Mouse (Mus musculus): Measurements from ENCODE around the gene Gm7138. TPM values are rescaled to one million over a fixed set of nuclear protein-coding genes. Genes with fewer than 3 reads are reported as not detected.

Gene Gm7138
- not detected in 2 replicates for polyA plus RNA-seq (2012; rRNA removed)

GRCm38 (mm10) chr10:77776844-77777243 is at the start of gene Gm7138:
Gene Gm7138 (minus strand): TSS chr10:77776944.

GRCm38 (mm10) chr10:77814382-77814781 is 37.6 kb upstream of the Gm7138 start, which contains the start of gene Gm2696:
Gene Gm2696 (plus strand): TSS chr10:77814682.

GRCm38 (mm10) chr10:77811743-77812142 is 35.0 kb upstream of the Gm7138 start, which contains the start of gene Gm9507:
Gene Gm9507 (minus strand): TSS chr10:77811843.

GRCm38 (mm10) chr10:77798921-77799508 is 22.3 kb upstream of the Gm7138 start, which contains the start of gene Gm19668:
Gene Gm19668 (minus strand): TSS chr10:77799133.

GRCm38 (mm10) chr10:77794976-77795375 is 18.2 kb upstream of the Gm7138 start, which contains the start of gene Gm9639:
Gene Gm9639 (minus strand): TSS chr10:77795076.

GRCm38 (mm10) chr10:77787876-77788275 is 11.1 kb upstream of the Gm7138 start, which contains the start of gene Gm7137:
Gene Gm7137 (minus strand): TSS chr10:77788200.

GRCm38 (mm10) chr10:77782442-77782841 is 5.7 kb upstream of the Gm7138 start, which contains the start of gene Gm3250:
Gene Gm3250 (minus strand): TSS chr10:77782542.

GRCm38 (mm10) chr10:77771225-77771624 is 5.5 kb downstream of the Gm7138 start, which contains the start of gene Gm3238:
Gene Gm3238 (minus strand): TSS chr10:77771325.

GRCm38 (mm10) chr10:77759582-77759981 is 17.2 kb downstream of the Gm7138 start, which contains the start of gene Gm3233:
Gene Gm3233 (minus strand): TSS chr10:77759682.

GRCm38 (mm10) chr10:77751254-77751653 is 25.5 kb downstream of the Gm7138 start, which contains the start of gene Gm9736:
Gene Gm9736 (minus strand): TSS chr10:77751354.

GRCm38 (mm10) chr10:77741924-77742688 is 34.6 kb downstream of the Gm7138 start, which contains the start of gene Gm18596:
Gene Gm18596 (minus strand): TSS chr10:77742638.

Other genes starting within 250 kb of the Gm7138 start
- gene Itgb2, start 246.7 kb downstream of the Gm7138 start, polyA plus RNA-seq (2012; rRNA removed) = 0.95 and 0.98 TPM in 2 replicates
- gene Pttg1ip, start 195.2 kb downstream of the Gm7138 start, polyA plus RNA-seq (2012; rRNA removed) = 75.2 and 76.7 TPM in 2 replicates
- 432 and 449 TPM in 2 replicates for gene Sumo3, start 170.8 kb downstream of the Gm7138 start, polyA plus RNA-seq (2012; rRNA removed)
- gene Gm49325, start 170.7 kb downstream of the Gm7138 start, polyA plus RNA-seq (2012; rRNA removed) = 42.7 TPM in 1 of 2 replicates, not detected in the other
- 46.0 and 46.8 TPM in 2 replicates for gene Ube2g2, start 154.7 kb downstream of the Gm7138 start, polyA plus RNA-seq (2012; rRNA removed)
- 0.92 and 1.3 TPM in 2 replicates for gene Tspear, start 90.4 kb downstream of the Gm7138 start, polyA plus RNA-seq (2012; rRNA removed)
- not detected in 2 replicates for gene Gm19402, start 86.2 kb downstream of the Gm7138 start, polyA plus RNA-seq (2012; rRNA removed)
- not detected in 2 replicates for gene Gm9508, start 79.7 kb downstream of the Gm7138 start, polyA plus RNA-seq (2012; rRNA removed)
- gene Gm10272, start 70.3 kb downstream of the Gm7138 start, polyA plus RNA-seq (2012; rRNA removed) = not detected in 2 replicates
- gene Gm10024, start 65.5 kb downstream of the Gm7138 start, polyA plus RNA-seq (2012; rRNA removed) = not detected in 2 replicates
- not detected in 2 replicates for gene Gm10142, start 61.1 kb downstream of the Gm7138 start, polyA plus RNA-seq (2012; rRNA removed)
- gene Krtap12-1, start 56.3 kb downstream of the Gm7138 start, polyA plus RNA-seq (2012; rRNA removed) = not detected in 2 replicates
- not detected in 2 replicates for gene Gm10100, start 50.5 kb downstream of the Gm7138 start, polyA plus RNA-seq (2012; rRNA removed)
- gene Gm18596, start 34.3 kb downstream of the Gm7138 start, polyA plus RNA-seq (2012; rRNA removed) = not detected in 2 replicates
- gene Gm9736, start 25.6 kb downstream of the Gm7138 start, polyA plus RNA-seq (2012; rRNA removed) = not detected in 2 replicates
- not detected in 2 replicates for gene Gm3233, start 17.3 kb downstream of the Gm7138 start, polyA plus RNA-seq (2012; rRNA removed)
- gene Gm3238, start 5.6 kb downstream of the Gm7138 start, polyA plus RNA-seq (2012; rRNA removed) = not detected in 2 replicates
- gene Gm3250, start 5.6 kb upstream of the Gm7138 start, polyA plus RNA-seq (2012; rRNA removed) = not detected in 2 replicates
- not detected in 2 replicates for gene Gm7137, start 11.3 kb upstream of the Gm7138 start, polyA plus RNA-seq (2012; rRNA removed)
- gene Gm9639, start 18.1 kb upstream of the Gm7138 start, polyA plus RNA-seq (2012; rRNA removed) = not detected in 2 replicates
- gene Gm19668, start 22.2 kb upstream of the Gm7138 start, polyA plus RNA-seq (2012; rRNA removed) = not detected in 2 replicates
- gene Gm9507, start 34.9 kb upstream of the Gm7138 start, polyA plus RNA-seq (2012; rRNA removed) = 0.09 TPM in 1 of 2 replicates, not detected in the other
- gene Gm2696, start 37.7 kb upstream of the Gm7138 start, polyA plus RNA-seq (2012; rRNA removed) = not detected in 2 replicates
- gene Krtap10-4, start 50.2 kb upstream of the Gm7138 start, polyA plus RNA-seq (2012; rRNA removed) = not detected in 2 replicates
- not detected in 2 replicates for gene Krtap10-10, start 59.0 kb upstream of the Gm7138 start, polyA plus RNA-seq (2012; rRNA removed)
- not detected in 2 replicates for gene Gm36176, start 69.9 kb upstream of the Gm7138 start, polyA plus RNA-seq (2012; rRNA removed)
- gene Gm10318, start 75.9 kb upstream of the Gm7138 start, polyA plus RNA-seq (2012; rRNA removed) = not detected in 2 replicates
- not detected in 2 replicates for gene Gm3285, start 85.0 kb upstream of the Gm7138 start, polyA plus RNA-seq (2012; rRNA removed)
- gene Lrrc3, start 125.6 kb upstream of the Gm7138 start, polyA plus RNA-seq (2012; rRNA removed) = 19.3 and 20.3 TPM in 2 replicates
- gene Trpm2, start 193.6 kb upstream of the Gm7138 start, polyA plus RNA-seq (2012; rRNA removed) = 12.8 and 13.4 TPM in 2 replicates
- 66.5 and 68.2 TPM in 2 replicates for gene 1810043G02Rik, start 201.6 kb upstream of the Gm7138 start, polyA plus RNA-seq (2012; rRNA removed)
- gene Pfkl, start 233.1 kb upstream of the Gm7138 start, polyA plus RNA-seq (2012; rRNA removed) = 159 and 175 TPM in 2 replicates

All from central nervous system, embryonic 18 days (tissue).